Mouse (Mus musculus) adrenal gland, postnatal 10 days (tissue): ENCODE results near the gene Ceacam20. TPM values are rescaled to one million over a fixed set of nuclear protein-coding genes. Genes with fewer than 3 reads are reported as not detected.
A peak's percentile ranks its signal among the peaks of the same experiment; 100 is the strongest.
"Not testable (repeated sequence)": the region's sequence is repeated elsewhere in the genome, so short reads cannot be mapped to it uniquely, and the experiment has no call there.

Source experiments
- DNase-seq: peaks from one replicate; pipeline ENCODE4 v3.0.0; 2021; ENCODE audit warnings: mixed read lengths
- total RNA-seq, 2 experiments: library from RNA; stranded (reverse); gene quantifications; 2 replicates each; pipeline ENCODE4 v1.2.3; 2021

The Ceacam20 gene
- total RNA-seq, 2 experiments from 2014 or later, result not detected

DNA sequence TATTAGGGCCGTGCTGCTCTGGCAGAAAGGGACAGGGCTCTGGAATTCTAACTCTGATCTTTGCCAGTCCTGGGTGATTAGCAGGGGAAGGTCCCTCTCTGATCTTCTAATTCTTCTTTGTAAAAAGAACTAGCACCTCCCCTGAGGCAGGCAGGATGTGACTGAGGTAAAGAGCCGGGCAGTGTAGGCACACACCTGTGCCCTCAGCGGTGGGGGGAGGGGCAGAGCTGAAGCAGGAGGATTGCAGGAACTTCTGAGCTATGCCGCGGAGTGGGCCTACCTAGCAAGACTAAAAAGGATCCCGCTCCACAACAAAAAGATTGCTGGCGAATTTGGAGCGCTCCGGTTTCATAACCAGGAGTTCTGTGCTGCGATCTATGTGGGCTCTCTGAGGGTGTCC lies 15.2 kb upstream of the Ceacam20 start:
- no peak for DNase-seq

- DNase-seq, result no peak
Measured at GRCm38 (mm10) chr7:19950589-19950988, 14.6 kb upstream of the Ceacam20 start, which contains the start of gene Igsf23. Igsf23 (minus strand) TSS chr7:19950756.

DNA sequence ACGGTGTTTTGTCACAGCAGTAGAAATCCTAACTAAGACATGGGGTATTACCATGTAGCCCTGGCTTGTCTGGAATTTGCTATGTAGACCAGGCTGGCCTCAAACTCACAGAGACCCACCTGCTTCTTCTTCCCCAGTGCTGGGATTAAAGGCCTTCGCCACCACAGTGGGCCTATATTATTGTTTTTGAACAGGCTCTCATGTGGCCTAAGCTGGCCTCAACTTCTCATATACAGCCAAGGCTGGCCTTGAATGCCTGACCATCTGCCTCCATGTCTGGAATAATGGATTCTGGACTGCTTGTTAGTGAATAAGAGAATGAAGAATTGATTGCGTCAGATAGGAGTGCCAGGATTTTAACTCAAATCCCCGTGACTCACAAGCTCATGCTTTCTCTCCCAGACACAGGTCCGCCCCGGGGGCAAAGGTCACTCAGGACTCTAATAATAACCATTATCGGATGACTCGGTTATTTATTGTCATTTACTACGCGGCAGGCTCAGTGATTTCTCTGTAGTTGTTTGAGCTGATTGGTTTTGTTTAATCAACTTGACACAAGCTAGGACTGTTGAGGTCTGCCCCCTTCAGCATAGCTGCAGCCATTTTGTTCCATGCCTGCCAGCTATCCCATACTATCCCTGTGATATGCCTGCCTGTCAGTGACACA lies 12.8 kb upstream of the Ceacam20 start:
- DNase-seq, result peak; percentile 54

DNA sequence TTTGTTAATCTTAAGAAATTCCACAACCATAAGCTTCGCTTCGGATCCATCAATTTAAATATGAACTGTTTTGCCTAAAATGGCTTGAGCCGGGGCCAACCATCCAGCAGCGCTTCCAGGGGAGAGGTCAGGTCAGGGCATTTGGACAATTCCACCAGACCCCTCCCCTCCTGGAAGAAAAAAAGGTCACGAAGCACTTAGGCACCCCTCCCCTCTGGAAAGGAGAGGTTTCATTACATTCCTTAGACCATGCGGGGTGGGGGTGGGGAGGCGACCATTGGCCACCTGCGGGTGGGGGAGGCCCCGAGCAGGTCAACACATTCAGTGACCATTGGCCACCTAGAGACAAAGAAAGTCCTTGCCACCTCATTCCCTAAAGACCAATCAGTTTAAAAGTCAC lies 12.2 kb upstream of the Ceacam20 start:
- DNase-seq, result no peak

DNA sequence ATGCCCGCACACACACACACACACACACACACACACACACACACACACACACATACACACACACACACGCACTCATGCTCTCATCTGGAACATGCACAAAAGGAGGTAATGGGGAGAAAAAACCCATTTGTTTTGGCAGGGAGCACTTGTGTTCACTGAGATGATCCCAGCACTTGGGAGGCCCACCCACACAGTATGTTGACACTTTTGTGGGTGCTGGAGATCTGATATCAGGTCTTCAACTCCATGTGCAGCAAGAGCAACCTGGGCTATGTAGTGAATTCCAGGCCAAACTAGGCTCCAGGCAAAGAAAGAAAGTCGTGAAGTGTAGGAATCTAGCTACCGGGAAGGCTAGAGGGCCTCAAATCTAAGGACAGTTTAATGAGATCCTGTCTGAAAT lies 9.4 kb upstream of the Ceacam20 start:
- no peak for DNase-seq

DNA sequence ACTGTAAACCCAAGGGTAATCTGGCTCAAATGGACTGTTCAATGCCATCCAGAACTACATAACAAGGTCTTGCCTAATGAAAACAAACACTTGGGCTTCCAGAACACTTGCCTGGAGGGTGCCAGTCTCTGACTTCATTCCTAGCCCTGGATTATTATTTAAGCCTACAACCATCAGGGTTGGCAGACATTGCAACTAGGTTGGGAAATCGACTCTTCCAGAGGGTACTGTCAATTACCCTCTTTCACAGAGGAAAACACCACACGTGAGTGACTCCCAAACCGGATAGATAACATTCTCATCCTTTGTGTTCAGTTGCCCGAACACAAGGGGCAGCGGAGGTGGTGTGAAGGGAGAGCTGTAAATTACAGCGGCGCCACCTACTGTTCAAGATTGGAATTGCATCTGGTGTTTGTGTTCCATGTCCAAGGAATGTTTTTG lies 8.9 kb upstream of the Ceacam20 start:
- DNase-seq, result peak; percentile 92

- DNase-seq, result no peak
Measured at GRCm38 (mm10) chr7:19962423-19962822, 2.8 kb upstream of the Ceacam20 start.

- DNase-seq, result no peak
Measured at GRCm38 (mm10) chr7:19969106-19969505, 3.9 kb downstream of the Ceacam20 start.

GRCm38 (mm10) chr7:19969541-19970090 lies 4.4 kb downstream of the Ceacam20 start:
- DNase-seq, result no peak

DNA sequence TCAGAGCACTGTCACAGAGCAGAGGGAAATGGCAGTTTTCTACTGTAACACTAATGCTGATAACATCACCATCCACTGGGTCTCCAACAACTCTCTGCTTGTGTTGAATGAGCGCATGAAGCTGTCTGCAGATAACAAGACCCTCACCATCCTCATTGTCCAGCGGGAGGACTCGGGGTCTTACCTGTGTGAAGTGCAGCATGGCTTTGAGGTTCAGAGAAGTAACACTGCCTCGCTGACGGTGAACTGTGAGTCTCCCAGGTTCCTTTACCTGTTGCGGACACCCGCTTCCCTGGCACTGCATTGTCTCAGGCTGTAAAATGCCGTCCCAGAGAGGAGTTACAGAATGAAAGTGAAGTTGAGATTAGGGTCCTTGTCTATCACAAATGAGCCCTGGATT lies 5.0 kb downstream of the Ceacam20 start:
- no peak for DNase-seq

DNA sequence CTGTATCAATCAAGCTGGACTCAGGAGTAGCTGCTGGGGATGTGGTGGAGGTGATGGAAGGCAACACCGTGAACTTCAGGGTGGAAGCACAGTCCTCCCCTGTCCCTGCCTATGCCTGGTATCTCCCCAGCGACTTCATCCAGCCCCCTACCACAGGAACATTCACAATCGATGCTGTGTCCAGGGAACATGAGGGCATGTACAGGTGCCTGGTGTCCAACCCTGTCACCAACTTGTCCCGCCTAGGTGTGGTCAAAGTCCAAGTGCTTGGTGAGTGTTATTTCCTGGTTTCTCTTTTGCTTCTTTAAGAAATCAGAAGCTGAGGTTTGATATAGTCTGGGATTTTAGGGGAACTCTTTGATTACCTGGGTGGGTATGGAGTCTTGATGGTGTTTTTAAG lies 6.3 kb downstream of the Ceacam20 start:
- no peak for DNase-seq

GRCm38 (mm10) chr7:19991165-19991564 lies 26.0 kb downstream of the Ceacam20 start, which contains the start of gene Nlrp9b:
Nlrp9b (plus strand) TSS chr7:19991465.
- DNase-seq, result not testable (repeated sequence)

DNA sequence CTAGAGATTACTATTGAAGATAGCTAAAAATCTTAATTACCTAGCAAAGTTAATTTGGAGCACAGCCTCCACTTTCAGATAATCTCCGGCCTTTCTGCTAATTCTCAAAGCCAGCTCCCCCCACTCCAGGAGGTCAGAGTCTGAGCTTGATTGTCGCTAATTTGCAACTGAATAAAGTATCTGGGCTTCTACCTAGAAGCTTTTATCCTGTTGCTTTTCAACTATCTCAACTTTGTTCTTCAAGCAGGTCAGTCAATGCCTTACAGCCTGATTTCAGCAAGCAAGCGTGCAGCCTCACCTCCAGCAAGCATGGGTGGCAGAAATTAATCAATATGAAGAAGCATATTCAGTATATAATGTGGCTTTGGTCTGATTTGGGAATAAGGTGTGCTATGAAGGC lies 31.5 kb downstream of the Ceacam20 start:
- DNase-seq, result not testable (repeated sequence)

GRCm38 (mm10) chr7:20009987-20010386 lies 44.8 kb downstream of the Ceacam20 start:
- DNase-seq, result no peak

Other genes with a start within 250 kb of the Ceacam20 start
- 100 to 1,000 TPM; 157 to 171 TPM for gene Tomm40, start 250.0 kb upstream of the Ceacam20 start, total RNA-seq
- 100 to 1,000 TPM in 1 of 2 experiments, 10 to 100 TPM in 1; 86.7 to 106 TPM for gene Nectin2, start 214.9 kb upstream of the Ceacam20 start, total RNA-seq
- 10 to 100 TPM; 62.4 to 75.1 TPM for gene Bcam, start 194.4 kb upstream of the Ceacam20 start, total RNA-seq
- gene Cblc, start 168.6 kb upstream of the Ceacam20 start, total RNA-seq, result 1 to 10 TPM; 1.8 to 3.2 TPM
- 10 to 100 TPM; 15.4 to 16.6 TPM for gene Bcl3, start 142.6 kb upstream of the Ceacam20 start, total RNA-seq
- not detected for gene Gm19345, start 113.4 kb upstream of the Ceacam20 start, total RNA-seq
- gene Ceacam16, start 104.1 kb upstream of the Ceacam20 start, total RNA-seq, result under 1 TPM in 1 of 2 experiments, not detected in 1; 0.18 TPM
- not detected for gene Ceacam19, start 77.4 kb upstream of the Ceacam20 start, total RNA-seq
- gene Pvr, start 44.3 kb upstream of the Ceacam20 start, total RNA-seq, result 10 to 100 TPM; 20.9 to 24.9 TPM
- gene Igsf23, start 14.7 kb upstream of the Ceacam20 start, total RNA-seq, result under 1 TPM; 0.27 TPM
- not detected for gene Nlrp9b, start 26.1 kb downstream of the Ceacam20 start, total RNA-seq
- gene Vmn1r91, start 134.3 kb downstream of the Ceacam20 start, total RNA-seq, result not detected
- gene Gm16442, start 157.2 kb downstream of the Ceacam20 start, total RNA-seq, result not detected
- gene Vmn1r93, start 173.7 kb downstream of the Ceacam20 start, total RNA-seq, result not detected
- not detected for gene Vmn1r94, start 203.0 kb downstream of the Ceacam20 start, total RNA-seq
- not detected for gene Vmn1r95, start 228.3 kb downstream of the Ceacam20 start, total RNA-seq
- gene Gm6164, start 240.2 kb downstream of the Ceacam20 start, total RNA-seq, result not detected